Mouse (Mus musculus) G1E (cell line): ENCODE results near the gene Magi1. TPM values are rescaled to one million over a fixed set of nuclear protein-coding genes. Genes with fewer than 3 reads are reported as not detected.
A peak's percentile ranks its signal among the peaks of the same experiment; 100 is the strongest.

ENCODE experiments used
- ATAC-seq: 2 replicates; pipeline ENCODE4 v1.8.0; 2016; ENCODE audit warnings: mild to moderate bottlenecking; ENCODE audit not compliant: insufficient number of reproducible peaks, poor library complexity, low FRiP score, severe bottlenecking; ENCODE audit errors: extremely low read depth
- DNase-seq: peaks from one replicate; pipeline ENCODE4 v3.0.0; 2012; ENCODE audit warnings: low spot score
- H3K27me3 ChIP-seq: 2 replicates; pipeline ENCODE4 v1.6.1; 2012; ENCODE audit warnings: mild to moderate bottlenecking, low read length, inconsistent platforms; ENCODE audit not compliant: insufficient read depth
- H3K36me3 ChIP-seq: replicated peaks from 2 replicates; pipeline ENCODE3; 2012; ENCODE audit warnings: mild to moderate bottlenecking, inconsistent platforms
- H3K4me1 ChIP-seq: 2 replicates; pipeline ENCODE4 v1.6.1; 2012; ENCODE audit warnings: low read depth, low read length, inconsistent platforms, mixed read lengths; ENCODE audit not compliant: insufficient read depth
- H3K4me3 ChIP-seq: 2 replicates; pipeline ENCODE4 v1.5.1; 2012; ENCODE audit warnings: low read depth, mild to moderate bottlenecking, inconsistent platforms, low read length, moderate library complexity, mixed read lengths
- H3K9me3 ChIP-seq: replicated peaks from 2 replicates; pipeline ENCODE4 v1.6.1; 2012; ENCODE audit warnings: inconsistent platforms
- CTCF ChIP-seq: IDR thresholded peaks from 2 replicates; pipeline ENCODE4 v1.5.1; 2012; ENCODE audit warnings: low read depth, low read length, inconsistent platforms, mixed read lengths
- GATA1 ChIP-seq: IDR thresholded peaks from 2 replicates; pipeline ENCODE4 v1.6.1; 2012; ENCODE audit warnings: borderline replicate concordance, low read length, inconsistent platforms, mixed read lengths
- GATA2 ChIP-seq: IDR thresholded peaks from 2 replicates; pipeline ENCODE4 v1.6.1; 2012; ENCODE audit warnings: low read depth, low read length, inconsistent platforms, borderline replicate concordance
- POLR2AphosphoS5 ChIP-seq: IDR thresholded peaks from 2 replicates; pipeline ENCODE4 v1.6.1; 2012; ENCODE audit warnings: low read depth, low read length, inconsistent platforms; ENCODE audit not compliant: insufficient replicate concordance
- TAL1 ChIP-seq: conservative IDR thresholded peaks from 2 replicates; pipeline ENCODE4 v1.6.1; 2012; ENCODE audit warnings: low read depth, low read length, inconsistent platforms, mixed read lengths
- polyA plus RNA-seq: library from polyadenylated mRNA; stranded (reverse); fragments of >175 nt; gene quantifications from 2 replicates; pipeline ENCODE4 v1.2.3, GENCODE M21; 2012
- total RNA-seq, 2 experiments: library from RNA; stranded (forward) in 1 of 2; stranded (reverse) in 1 of 2; fragments of 200-1000 nt in 1 of 2; fragments of >200 nt in 1 of 2; fragmentation: Nextera tagmentation in 1 of 2; gene quantifications; 2 replicates each; pipeline ENCODE4 v1.2.3; 2014 to 2017

The Magi1 gene
- total and polyA plus RNA-seq, 3 experiments, result 0.21 to 10.0 (median 1.6) TPM

DNA sequence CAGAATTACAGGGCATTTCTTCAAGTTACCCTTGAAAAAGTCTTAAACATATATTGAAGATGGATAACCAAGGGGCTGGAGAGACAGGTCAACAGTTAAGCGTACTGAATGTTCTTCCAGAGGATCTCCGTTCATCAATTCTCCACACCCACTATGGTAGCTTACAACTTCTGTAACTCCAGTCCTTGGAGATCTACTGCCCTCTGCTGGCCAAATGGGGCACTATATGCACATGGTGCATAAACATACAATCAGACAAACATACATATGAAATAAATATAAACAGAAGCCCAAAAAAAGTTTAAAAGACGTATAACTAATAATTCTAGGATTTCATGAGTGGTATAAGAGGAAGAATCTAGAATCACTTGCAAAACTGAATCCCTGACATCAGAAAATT is 244.8 kb downstream of the Magi1 start:
- no peak overlapping the region for H3K4me3 ChIP-seq
- ATAC-seq (no peak), DNase-seq (no peak)
- TF ChIP-seq CTCF, result peak; percentile 17; the same call in 1 of the 2 replicates
- no peak for TF ChIP-seq TAL1
- H3K36me3 ChIP-seq, result no peaks in the 10 kb centered on the region
- H3K4me1 ChIP-seq, result peaks cover 3% of the 10 kb centered on the region; the same call in 1 of the 2 replicates
- peaks cover 14% of the 10 kb centered on the region for H3K9me3 ChIP-seq
- no peaks in the 10 kb centered on the region for H3K27me3 ChIP-seq

DNA sequence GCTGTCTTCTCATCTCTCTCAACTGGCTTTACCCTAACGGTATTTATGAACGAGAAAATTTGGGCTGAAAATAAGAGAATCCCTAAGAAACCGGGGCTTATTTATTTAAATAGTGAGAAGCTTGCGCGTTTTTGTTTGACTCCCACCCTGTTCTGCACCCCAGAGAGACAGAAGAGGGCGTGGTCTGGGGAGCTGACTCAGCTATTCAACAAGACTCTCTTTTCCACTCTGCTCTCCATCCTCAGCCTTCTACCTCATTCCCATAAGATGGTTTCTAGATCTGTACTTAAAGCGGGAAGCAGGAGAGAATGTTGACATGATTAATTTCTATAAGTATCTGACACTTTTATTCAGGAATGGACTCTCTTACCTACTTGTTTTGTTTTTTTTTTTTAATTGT is 247.2 kb downstream of the Magi1 start:
- peaks cover 10% of the 10 kb centered on the region for H3K9me3 ChIP-seq
- no peak for ATAC-seq

GRCm38 (mm10) chr6:94026361-94026760 is 257.4 kb downstream of the Magi1 start:
- Histone ChIP-seq H3K27me3 (no peaks in the 10 kb centered on the region), H3K4me3 (no peak overlapping the region), H3K4me1 (peaks cover 7% of the 10 kb centered on the region), H3K36me3 (no peaks in the 10 kb centered on the region), H3K9me3 (peaks cover 2% of the 10 kb centered on the region; the same call in 1 of the 2 replicates)
- DNase-seq (no peak), ATAC-seq (no peak)
- TF ChIP-seq POLR2AphosphoS5, result no peak

More for the DNA sequence above, 247.2 kb downstream of the Magi1 start:
- H3K4me1 ChIP-seq, result peaks cover 3% of the 10 kb centered on the region; the same call in 1 of the 2 replicates
- H3K4me3 ChIP-seq, result no peak overlapping the region
- H3K36me3 ChIP-seq, result no peaks in the 10 kb centered on the region
- no peak for TF ChIP-seq GATA2
- TF ChIP-seq POLR2AphosphoS5, result no peak
- TF ChIP-seq GATA1, result no peak
- no peak for TF ChIP-seq TAL1
- no peak for TF ChIP-seq CTCF
- no peak for DNase-seq
- H3K27me3 ChIP-seq, result no peaks in the 10 kb centered on the region

GRCm38 (mm10) chr6:94022437-94022836 is 261.3 kb downstream of the Magi1 start:
- no peaks in the 10 kb centered on the region for H3K36me3 ChIP-seq
- no peak overlapping the region for H3K4me3 ChIP-seq
- ATAC-seq (peak; percentile 73), DNase-seq (no peak)
- peaks cover 4% of the 10 kb centered on the region; the same call in 1 of the 2 replicates for H3K9me3 ChIP-seq
- H3K27me3 ChIP-seq, result no peaks in the 10 kb centered on the region
- no peak for TF ChIP-seq GATA1
- peak; percentile 66 for TF ChIP-seq TAL1
- H3K4me1 ChIP-seq, result peaks cover 11% of the 10 kb centered on the region

DNA sequence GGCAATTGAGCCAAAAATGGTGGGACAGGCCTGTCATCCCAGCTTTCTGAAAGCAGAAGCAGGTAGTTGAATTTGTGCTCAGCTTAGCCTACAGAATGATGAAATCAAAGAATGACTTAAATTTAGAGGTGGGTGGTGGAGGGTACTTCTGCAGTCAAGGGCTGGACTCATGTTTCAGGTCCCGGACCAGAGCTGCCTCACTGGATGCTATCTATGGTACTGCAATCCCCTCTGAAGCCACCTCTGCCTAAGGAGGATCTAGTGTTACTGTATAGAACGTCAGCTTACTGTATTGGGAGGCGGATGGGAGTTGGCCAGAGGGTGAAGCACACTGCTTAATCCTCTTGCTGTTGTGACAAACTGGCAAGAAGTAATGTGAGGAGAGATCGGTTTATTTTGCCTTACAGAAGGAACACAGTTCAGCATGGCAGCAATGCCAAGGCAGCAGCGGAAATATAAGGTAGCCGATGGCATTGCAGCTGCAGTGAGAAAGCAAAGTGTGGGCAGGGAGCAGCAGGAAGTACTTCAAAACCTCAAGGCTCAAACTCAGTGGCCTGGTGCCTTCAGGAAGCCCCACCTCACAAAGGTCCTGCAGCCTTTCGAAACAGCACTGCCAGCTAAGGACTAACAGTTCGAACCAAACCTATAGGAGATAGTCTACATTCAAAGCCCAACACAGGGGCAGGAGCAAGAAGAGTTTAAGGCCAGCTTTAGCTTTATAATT is 262.3 kb downstream of the Magi1 start:
- no peaks in the 10 kb centered on the region for H3K36me3 ChIP-seq
- TF ChIP-seq GATA2 (no peak), TAL1 (no peak), GATA1 (no peak), CTCF (no peak), POLR2AphosphoS5 (no peak)
- no peak overlapping the region for H3K4me3 ChIP-seq
- no peaks in the 10 kb centered on the region for H3K27me3 ChIP-seq
- DNase-seq (no peak), ATAC-seq (no peak)
- peaks cover 4% of the 10 kb centered on the region; the same call in 1 of the 2 replicates for H3K9me3 ChIP-seq
- H3K4me1 ChIP-seq, result peaks cover 11% of the 10 kb centered on the region

DNA sequence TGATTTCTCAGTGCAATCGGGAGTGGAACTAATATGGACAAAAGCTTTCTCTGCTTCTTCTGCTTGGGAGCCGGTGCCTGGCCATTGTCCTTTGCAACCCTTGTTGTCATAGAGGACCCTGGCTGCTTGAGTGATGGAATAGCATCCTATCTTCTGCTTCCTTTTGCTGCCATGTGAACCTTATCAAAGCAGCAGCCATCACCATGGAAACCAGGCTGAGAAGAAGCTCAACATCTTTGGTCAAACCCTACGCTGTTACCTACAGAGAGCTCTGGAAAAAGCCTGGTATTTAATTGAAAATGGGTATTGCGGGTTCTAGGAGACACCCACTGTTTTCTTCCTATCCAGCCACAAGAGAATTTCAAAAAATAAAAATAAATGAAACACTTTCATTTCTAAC is 263.2 kb downstream of the Magi1 start:
- DNase-seq (no peak), ATAC-seq (no peak)
- Histone ChIP-seq H3K4me1 (peaks cover 11% of the 10 kb centered on the region), H3K27me3 (no peaks in the 10 kb centered on the region), H3K36me3 (no peaks in the 10 kb centered on the region), H3K9me3 (peaks cover 4% of the 10 kb centered on the region; the same call in 1 of the 2 replicates), H3K4me3 (no peak overlapping the region)
- TF ChIP-seq CTCF (no peak), GATA1 (no peak), GATA2 (no peak), TAL1 (no peak), POLR2AphosphoS5 (no peak)

DNA sequence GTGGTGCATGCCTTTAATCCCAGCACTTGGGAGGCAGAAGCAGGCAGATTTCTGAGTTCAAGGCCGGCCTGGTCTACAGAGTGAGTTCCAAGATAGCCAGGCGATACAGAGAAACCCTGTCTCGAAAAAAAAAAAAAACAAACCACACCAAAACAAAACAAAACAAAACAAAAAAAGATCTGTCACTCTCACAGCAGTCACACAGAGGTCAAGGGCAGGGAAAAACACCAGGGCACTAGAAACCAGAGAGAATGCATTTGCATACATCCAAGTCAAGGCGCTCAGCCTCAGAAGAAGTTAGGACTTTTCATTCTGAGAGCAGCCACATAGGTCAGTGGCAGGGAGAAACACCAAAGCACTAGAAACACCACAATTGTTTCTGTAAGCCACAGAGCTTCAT is 263.8 kb downstream of the Magi1 start:
- no peak for ATAC-seq
- TF ChIP-seq POLR2AphosphoS5 (no peak), TAL1 (no peak), GATA2 (no peak), CTCF (no peak), GATA1 (no peak)
- H3K4me1 ChIP-seq, result peaks cover 11% of the 10 kb centered on the region
- H3K9me3 ChIP-seq, result peaks cover 4% of the 10 kb centered on the region; the same call in 1 of the 2 replicates
- no peak for DNase-seq
- H3K36me3 ChIP-seq, result no peaks in the 10 kb centered on the region
- no peaks in the 10 kb centered on the region for H3K27me3 ChIP-seq
- H3K4me3 ChIP-seq, result no peak overlapping the region
